Mouse (Mus musculus): ENCODE results near the gene Zfp341. TPM values are rescaled to one million over a fixed set of nuclear protein-coding genes. Genes with fewer than 3 reads are reported as not detected.

Zfp341 gene
- polyA plus RNA-seq, 1 experiment = 0.71 TPM

- Histone ChIP-seq H3K4me3 (ENCODE audit: insufficient read depth, low read depth, low read length) (peak overlapping the region; percentile 6; the same call in 1 of the 2 replicates), H3K4me1 (ENCODE audit: control insufficient read depth, insufficient read depth, insufficient read length, low read length) (peaks cover 13% of the 10 kb centered on the region; the same call in 1 of the 2 replicates), H3K27ac (replicated peaks; ENCODE audit: low read depth, low read length) (0 out of 2 replicates have a peak overlapping the region, but pooled peaks have one; percentile 32)
Observed at GRCm38 (mm10) chr2:154659070-154659469, 46.0 kb downstream of the Zfp341 start.

GRCm38 (mm10) chr2:154659531-154660074 lies 46.5 kb downstream of the Zfp341 start:
- Histone ChIP-seq H3K4me1 (ENCODE audit: control insufficient read depth, insufficient read depth, insufficient read length, low read length) (peaks cover 13% of the 10 kb centered on the region; the same call in 1 of the 2 replicates), H3K4me3 (ENCODE audit: insufficient read depth, low read depth, low read length) (0 out of 2 replicates have a peak overlapping the region, but pooled peaks have one; percentile 6), H3K27ac (replicated peaks; ENCODE audit: low read depth, low read length) (no peak overlapping the region)

- Histone ChIP-seq H3K4me3 (ENCODE audit: insufficient read depth, low read depth, low read length) (no peak overlapping the region), H3K4me1 (ENCODE audit: control insufficient read depth, insufficient read depth, insufficient read length, low read length) (peaks cover 7% of the 10 kb centered on the region), H3K27ac (replicated peaks; ENCODE audit: low read depth, low read length) (no peak overlapping the region)
Observed at GRCm38 (mm10) chr2:154668680-154669079, 55.6 kb downstream of the Zfp341 start.

- H3K4me3 ChIP-seq (ENCODE audit: insufficient read depth, low read depth, low read length) = no peak overlapping the region
Observed at GRCm38 (mm10) chr2:154670106-154670505, 57.0 kb downstream of the Zfp341 start.

GRCm38 (mm10) chr2:154670741-154671140 lies 57.6 kb downstream of the Zfp341 start:
- no peak overlapping the region for H3K27ac ChIP-seq (replicated peaks; ENCODE audit: low read depth, low read length)
- no peak overlapping the region for H3K4me3 ChIP-seq (ENCODE audit: insufficient read depth, low read depth, low read length)
- H3K4me1 ChIP-seq (ENCODE audit: control insufficient read depth, insufficient read depth, insufficient read length, low read length) = peaks cover 12% of the 10 kb centered on the region

More at GRCm38 (mm10) chr2:154670106-154670505, 57.0 kb downstream of the Zfp341 start:
- H3K27ac ChIP-seq (replicated peaks; ENCODE audit: low read depth, low read length) = no peak overlapping the region
- peaks cover 6% of the 10 kb centered on the region for H3K4me1 ChIP-seq (ENCODE audit: control insufficient read depth, insufficient read depth, insufficient read length, low read length)

- no peak overlapping the region for H3K27ac ChIP-seq (replicated peaks; ENCODE audit: low read depth, low read length)
- H3K4me1 ChIP-seq (ENCODE audit: control insufficient read depth, insufficient read depth, insufficient read length, low read length) = peaks cover 17% of the 10 kb centered on the region
- H3K4me3 ChIP-seq (ENCODE audit: insufficient read depth, low read depth, low read length) = no peak overlapping the region
Observed at GRCm38 (mm10) chr2:154674008-154674407, 60.9 kb downstream of the Zfp341 start.

GRCm38 (mm10) chr2:154676653-154677609 lies 63.8 kb downstream of the Zfp341 start:
- Histone ChIP-seq H3K4me1 (ENCODE audit: control insufficient read depth, insufficient read depth, insufficient read length, low read length) (peaks cover 17% of the 10 kb centered on the region), H3K4me3 (ENCODE audit: insufficient read depth, low read depth, low read length) (peak overlapping the region; percentile 38)

GRCm38 (mm10) chr2:154677651-154678139 lies 64.6 kb downstream of the Zfp341 start:
- H3K4me1 ChIP-seq (ENCODE audit: control insufficient read depth, insufficient read depth, insufficient read length, low read length) = peaks cover 17% of the 10 kb centered on the region
- peak overlapping the region; percentile 22 for H3K27ac ChIP-seq (replicated peaks; ENCODE audit: low read depth, low read length)
- no peak overlapping the region for H3K4me3 ChIP-seq (ENCODE audit: insufficient read depth, low read depth, low read length)

More at GRCm38 (mm10) chr2:154676653-154677609, 63.8 kb downstream of the Zfp341 start:
- H3K27ac ChIP-seq (replicated peaks; ENCODE audit: low read depth, low read length) = peak overlapping the region; percentile 22

- Histone ChIP-seq H3K27ac (replicated peaks; ENCODE audit: low read depth, low read length) (no peak overlapping the region), H3K4me1 (ENCODE audit: control insufficient read depth, insufficient read depth, insufficient read length, low read length) (peaks cover 19% of the 10 kb centered on the region), H3K4me3 (ENCODE audit: insufficient read depth, low read depth, low read length) (no peak overlapping the region)
Observed at GRCm38 (mm10) chr2:154678995-154679394, 65.9 kb downstream of the Zfp341 start.

GRCm38 (mm10) chr2:154680337-154680736 lies 67.2 kb downstream of the Zfp341 start:
- H3K27ac ChIP-seq (replicated peaks; ENCODE audit: low read depth, low read length) = no peak overlapping the region
- H3K4me1 ChIP-seq (ENCODE audit: control insufficient read depth, insufficient read depth, insufficient read length, low read length) = peaks cover 20% of the 10 kb centered on the region
- no peak overlapping the region for H3K4me3 ChIP-seq (ENCODE audit: insufficient read depth, low read depth, low read length)

GRCm38 (mm10) chr2:154680941-154681340 lies 67.8 kb downstream of the Zfp341 start:
- no peak overlapping the region for H3K4me3 ChIP-seq (ENCODE audit: insufficient read depth, low read depth, low read length)
- H3K4me1 ChIP-seq (ENCODE audit: control insufficient read depth, insufficient read depth, insufficient read length, low read length) = peaks cover 16% of the 10 kb centered on the region
- no peak overlapping the region for H3K27ac ChIP-seq (replicated peaks; ENCODE audit: low read depth, low read length)

- Histone ChIP-seq H3K4me1 (ENCODE audit: control insufficient read depth, insufficient read depth, insufficient read length, low read length) (peaks cover 11% of the 10 kb centered on the region), H3K4me3 (ENCODE audit: insufficient read depth, low read depth, low read length) (no peak overlapping the region), H3K27ac (replicated peaks; ENCODE audit: low read depth, low read length) (no peak overlapping the region)
Observed at GRCm38 (mm10) chr2:154682712-154683111, 69.6 kb downstream of the Zfp341 start.

- peaks cover 15% of the 10 kb centered on the region; the same call in 1 of the 2 replicates for H3K4me1 ChIP-seq (ENCODE audit: control insufficient read depth, insufficient read depth, insufficient read length, low read length)
- no peak overlapping the region for H3K4me3 ChIP-seq (ENCODE audit: insufficient read depth, low read depth, low read length)
- H3K27ac ChIP-seq (replicated peaks; ENCODE audit: low read depth, low read length) = no peak overlapping the region
Observed at GRCm38 (mm10) chr2:154684901-154685470, 71.9 kb downstream of the Zfp341 start.

GRCm38 (mm10) chr2:154685772-154686171 lies 72.7 kb downstream of the Zfp341 start:
- Histone ChIP-seq H3K4me1 (ENCODE audit: control insufficient read depth, insufficient read depth, insufficient read length, low read length) (peaks cover 15% of the 10 kb centered on the region; the same call in 1 of the 2 replicates), H3K27ac (replicated peaks; ENCODE audit: low read depth, low read length) (no peak overlapping the region), H3K4me3 (ENCODE audit: insufficient read depth, low read depth, low read length) (no peak overlapping the region)

GRCm38 (mm10) chr2:154686819-154687218 lies 73.7 kb downstream of the Zfp341 start:
- Histone ChIP-seq H3K4me1 (ENCODE audit: control insufficient read depth, insufficient read depth, insufficient read length, low read length) (peaks cover 15% of the 10 kb centered on the region; the same call in 1 of the 2 replicates), H3K27ac (replicated peaks; ENCODE audit: low read depth, low read length) (no peak overlapping the region), H3K4me3 (ENCODE audit: insufficient read depth, low read depth, low read length) (no peak overlapping the region)
